In the genomic region with DNA sequence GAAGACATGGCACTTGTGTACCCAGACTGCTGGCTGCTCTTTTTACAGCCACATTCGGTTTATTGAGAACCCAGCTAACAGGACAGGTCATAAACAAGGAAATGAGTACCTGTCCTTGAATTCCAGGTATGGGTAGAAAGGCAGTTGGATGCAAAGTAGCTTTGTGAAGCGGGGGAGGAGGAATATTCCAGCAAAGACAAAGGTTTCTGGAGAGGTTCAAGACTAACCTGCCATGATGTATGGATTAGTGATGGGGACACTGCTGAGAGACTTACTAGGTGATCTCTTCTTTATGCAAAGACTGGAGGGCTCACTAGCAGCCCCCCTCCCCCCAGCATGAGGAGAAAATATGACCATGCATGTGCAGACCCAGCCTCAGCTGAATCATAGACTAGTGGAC, we compare ENCODE assay signal across 13 mouse cellular contexts. TPM values are rescaled to one million over a fixed set of nuclear protein-coding genes. Genes with fewer than 3 reads are reported as not detected.
DNase-seq lines count a peak whose midpoint lies in the region; ATAC-seq and TF ChIP-seq lines count a peak whose summit lies in the region.
"Had no signal": no experiment of that assay in that cellular context is flagged by ENCODE, and none has a peak within 500 bp of the region (broad histone marks: within the 10 kb centered on the region; RNA-seq: fewer than 3 reads in every experiment).

No protein-coding gene starts in this region.

- peak overlapping the region; percentile 93 for H3K27ac ChIP-seq in CH12.LX (ENCODE audit: insufficient read depth, low read depth)
- H3K27ac ChIP-seq in hindbrain, embryonic 15.5 days (replicated peaks) = peak overlapping the region; percentile 84
- H3K27ac ChIP-seq in midbrain, embryonic 13.5 days = peak overlapping the region; percentile 80

- H3K9ac ChIP-seq in CH12.LX (ENCODE audit: insufficient read depth, low read depth) = 0 out of 2 replicates have a peak overlapping the region, but pooled peaks have one; percentile 29
- peak overlapping the region; percentile 38; the same call in 1 of the 2 replicates for H3K9ac ChIP-seq in hindbrain, embryonic 15.5 days
- H3K9ac ChIP-seq in midbrain, embryonic 13.5 days (replicated peaks) = peak overlapping the region; percentile 55; the same call in 1 of the 2 replicates

- H3K4me2 ChIP-seq in CH12.LX (ENCODE audit: insufficient read depth, low read depth, poor library complexity, severe bottlenecking) = peak overlapping the region; percentile 40; the same call in 1 of the 2 replicates
- peak overlapping the region; percentile 58 for H3K4me2 ChIP-seq in hindbrain, embryonic 15.5 days
- peak overlapping the region; percentile 52; the same call in 1 of the 2 replicates for H3K4me2 ChIP-seq in midbrain, embryonic 13.5 days (replicated peaks)

- peaks cover 21 to 23% of the 10 kb centered on the region in 2 experiments for H3K36me3 ChIP-seq in CH12.LX (replicated peaks in 1 of 2; ENCODE audit: control insufficient read depth in 1 of 2, insufficient read depth in 1 of 2, low read length in 1 of 2)
- no peaks in the 10 kb centered on the region for H3K36me3 ChIP-seq in hindbrain, embryonic 15.5 days
- peaks cover 22% of the 10 kb centered on the region for H3K36me3 ChIP-seq in midbrain, embryonic 13.5 days

- peaks cover 3% of the 10 kb centered on the region for H3K9me3 ChIP-seq in CH12.LX (replicated peaks; ENCODE audit: low read length)
- H3K9me3 ChIP-seq in hindbrain, embryonic 15.5 days = no peaks in the 10 kb centered on the region
- no peaks in the 10 kb centered on the region for H3K9me3 ChIP-seq in midbrain, embryonic 13.5 days
- H3K9me3 ChIP-seq: intestine, embryonic 15.5 days had no signal

- no peak for ATAC-seq in hindbrain, embryonic 15.5 days (ENCODE audit: low FRiP score, low read depth)
- ATAC-seq in midbrain, embryonic 13.5 days = no peak
- no peak for ATAC-seq in activated CD4-positive, CD25-positive, alpha-beta regulatory T cell, adult 4 months

- H3K79me2 ChIP-seq in CH12.LX (replicated peaks; ENCODE audit: control insufficient read depth, extremely low read depth, insufficient read depth, poor library complexity, severe bottlenecking) = peaks cover 14% of the 10 kb centered on the region

- in situ Hi-C loops in CH12.LX (cut with MboI; ENCODE audit: low pct_ligation_motif_present, low pct_unique_long_range_greater_than_20kb, low sequenced_read_pairs) = loop anchor here (10.0 kb wide), 1 partner anchor 51 kb away; no protein-coding TSS in a partner anchor

- TF ChIP-seq CTCF in CH12.LX (conservative IDR thresholded peaks at IDR 0.05 in 1 of 2, IDR thresholded peaks at IDR 0.05 in 1 of 2; ENCODE audit: low read depth in 2 of 2, low read length in 2 of 2) = no peak

- dilution Hi-C loops in CH12.LX (cut with MboI; ENCODE audit: extremely low pct_ligation_motif_present, extremely low pct_unique_long_range_greater_than_20kb, low sequenced_read_pairs) = no loop called here

- H3K4me3 ChIP-seq in CH12.LX (replicated peaks in 1 of 3; ENCODE audit: low read depth in 2 of 3, low read length in 2 of 3, poor library complexity in 1 of 3) = peak overlapping the region in 1 of 3 experiments; percentile 40
- no peak overlapping the region for H3K4me3 ChIP-seq in hindbrain, embryonic 15.5 days
- no peak overlapping the region for H3K4me3 ChIP-seq in midbrain, embryonic 13.5 days (replicated peaks)

- WGBS in hindbrain, embryonic 15.5 days = 75% methylated on average over 2 of the region's 2 CpGs
- 90% methylated on average over 2 of the region's 2 CpGs for WGBS in midbrain, embryonic 13.5 days

- TF ChIP-seq RAD21 in CH12.LX (IDR thresholded peaks at IDR 0.05; ENCODE audit: low read depth, low read length) = no peak

- TF ChIP-seq EP300 in CH12.LX (IDR thresholded peaks at IDR 0.05; ENCODE audit: low read length) = no peak

- H3K4me1 ChIP-seq in CH12.LX (ENCODE audit: control insufficient read depth in 1 of 2, insufficient read depth in 2 of 2) = peaks cover 15 to 34% of the 10 kb centered on the region in 2 experiments
- peaks cover 39% of the 10 kb centered on the region for H3K4me1 ChIP-seq in hindbrain, embryonic 15.5 days (replicated peaks)
- peaks cover 37% of the 10 kb centered on the region for H3K4me1 ChIP-seq in midbrain, embryonic 13.5 days (replicated peaks)

- DNase-seq in heart, adult 11 months = peak; percentile 82
- DNase-seq in heart, adult 18-20 months = no peak
- DNase-seq in CH12.LX (ENCODE audit: extremely low read depth) = no peak
- no peak for DNase-seq in ovary, postnatal 14 days (ENCODE audit: low spot score)
- DNase-seq in retina, postnatal 1 day = no peak

- H3K27me3 ChIP-seq in CH12.LX (replicated peaks) = no peaks in the 10 kb centered on the region
- no peaks in the 10 kb centered on the region for H3K27me3 ChIP-seq in hindbrain, embryonic 15.5 days
- H3K27me3 ChIP-seq in midbrain, embryonic 13.5 days = no peaks in the 10 kb centered on the region
- H3K27me3 ChIP-seq: heart, embryonic 13.5 days; intestine, embryonic 15.5 days; megakaryocyte, embryonic 14.5 days had no signal

- TF ChIP-seq POLR2A in CH12.LX (IDR thresholded peaks at IDR 0.05; ENCODE audit: low read depth, low read length) = no peak

TF ChIP-seq in CH12.LX, 34 proteins besides CTCF, POLR2A, EP300 and RAD21:
- TF ChIP-seq CHD1 (IDR thresholded peaks at IDR 0.05; ENCODE audit: low read depth, low read length) (no peak), USF2 (conservative IDR thresholded peaks at IDR 0.05; ENCODE audit: low read depth, low read length) (no peak), SMC3 (IDR thresholded peaks at IDR 0.05; ENCODE audit: low read depth, low read length) (no peak), UBTF (IDR thresholded peaks at IDR 0.05; ENCODE audit: low read depth, low read length) (no peak), CHD2 (IDR thresholded peaks at IDR 0.05; ENCODE audit: low read length) (peak; percentile 32; the same call in 1 of the 2 replicates), JUND (conservative IDR thresholded peaks at IDR 0.05; ENCODE audit: low read depth, low read length) (no peak), JUN (IDR thresholded peaks at IDR 0.05; ENCODE audit: insufficient read depth, low read depth, low read length) (no peak)

RNA-seq across cellular contexts. Expression of gene Dcaf15, which starts 1.1 kb away (rescaled TPM):
- total RNA-seq in heart, adult 18-20 months (2021) = 1 to 10 TPM; 7.2 to 7.3 TPM
- total RNA-seq in CH12.LX (2012; rRNA removed) (44.3 and 47.9 TPM in 2 replicates), CH12.LX (2014; rRNA removed) (38.5 and 39.3 TPM in 2 replicates)
- polyA plus RNA-seq in CH12.LX (2012; ENCODE audit: insufficient read length, low read depth) = 48.3 and 50.7 TPM in 2 replicates
- polyA plus RNA-seq in hindbrain, embryonic 15.5 days (2015; fragmentation: Nextera tagmentation; extraction: Ambion mirVana) = 19.0 and 22.6 TPM in 2 replicates
- polyA plus RNA-seq in midbrain, embryonic 13.5 days (2015; fragmentation: Nextera tagmentation; extraction: Ambion mirVana) = 21.0 and 23.3 TPM in 2 replicates
- 10 to 100 TPM; 13.9 to 15.9 TPM for polyA plus RNA-seq in activated CD4-positive, CD25-positive, alpha-beta regulatory T cell, adult 4 months (2017; shearing (Covaris generic))

RNA-seq across cellular contexts. Expression of gene Podnl1, which starts 20.1 kb away (rescaled TPM):
- under 1 TPM in 1 of 2 experiments, not detected in 1; 0.10 TPM for total RNA-seq in heart, adult 18-20 months (2021)
- total RNA-seq in CH12.LX (2012; rRNA removed) (0.92 and 0.98 TPM in 2 replicates), CH12.LX (2014; rRNA removed) (1.8 and 2.0 TPM in 2 replicates)
- polyA plus RNA-seq in CH12.LX (2012; ENCODE audit: insufficient read length, low read depth) = 2.8 TPM in 2 replicates
- polyA plus RNA-seq in hindbrain, embryonic 15.5 days (2015; fragmentation: Nextera tagmentation; extraction: Ambion mirVana) = 0.35 and 0.44 TPM in 2 replicates
- polyA plus RNA-seq in midbrain, embryonic 13.5 days (2015; fragmentation: Nextera tagmentation; extraction: Ambion mirVana) = 0.44 and 0.57 TPM in 2 replicates
- polyA plus RNA-seq in activated CD4-positive, CD25-positive, alpha-beta regulatory T cell, adult 4 months (2017; shearing (Covaris generic)) = 1 to 10 TPM; 8.2 to 9.0 TPM
- total RNA-seq: layer of hippocampus, adult 18-20 months; liver, adult 2 months had no signal

RNA-seq across cellular contexts. Expression of gene Rfx1, which starts 39.0 kb away (rescaled TPM):
- total RNA-seq in heart, adult 18-20 months (2021) = 1 to 10 TPM; 8.3 to 9.1 TPM
- total RNA-seq in CH12.LX (2012; rRNA removed) (9.9 and 10.8 TPM in 2 replicates), CH12.LX (2014; rRNA removed) (3.2 and 3.5 TPM in 2 replicates)
- polyA plus RNA-seq in CH12.LX (2012; ENCODE audit: insufficient read length, low read depth) = 10.7 and 13.1 TPM in 2 replicates
- 9.4 and 11.2 TPM in 2 replicates for polyA plus RNA-seq in hindbrain, embryonic 15.5 days (2015; fragmentation: Nextera tagmentation; extraction: Ambion mirVana)
- 9.8 and 10.0 TPM in 2 replicates for polyA plus RNA-seq in midbrain, embryonic 13.5 days (2015; fragmentation: Nextera tagmentation; extraction: Ambion mirVana)
- polyA plus RNA-seq in activated CD4-positive, CD25-positive, alpha-beta regulatory T cell, adult 4 months (2017; shearing (Covaris generic)) = 10 to 100 TPM; 11.9 to 12.6 TPM

RNA-seq across cellular contexts. Expression of gene Gm10643, which starts 40.7 kb away (rescaled TPM):
- total RNA-seq in heart, adult 18-20 months (2021) = 1 to 10 TPM; 4.2 to 5.0 TPM
- total RNA-seq in CH12.LX (2012; rRNA removed) = 0.55 and 0.76 TPM in 2 replicates
- 0.39 and 0.42 TPM in 2 replicates for total RNA-seq in CH12.LX (2014; rRNA removed)
- 0.14 TPM in 1 of 2 replicates, not detected in the other for polyA plus RNA-seq in CH12.LX (2012; ENCODE audit: insufficient read length, low read depth)
- 0.92 and 1.4 TPM in 2 replicates for polyA plus RNA-seq in hindbrain, embryonic 15.5 days (2015; fragmentation: Nextera tagmentation; extraction: Ambion mirVana)
- polyA plus RNA-seq in midbrain, embryonic 13.5 days (2015; fragmentation: Nextera tagmentation; extraction: Ambion mirVana) = 1.8 and 2.1 TPM in 2 replicates
- polyA plus RNA-seq in activated CD4-positive, CD25-positive, alpha-beta regulatory T cell, adult 4 months (2017; shearing (Covaris generic)) = 1 to 10 TPM in 1 of 2 experiments, under 1 TPM in 1; 0.98 to 1.2 TPM
- polyA plus RNA-seq: liver, adult 2 months had no signal

RNA-seq across cellular contexts. Expression of gene Cc2d1a, which starts 42.1 kb away (rescaled TPM):
- 10 to 100 TPM; 10.9 to 13.0 TPM for total RNA-seq in heart, adult 18-20 months (2021)
- total RNA-seq in CH12.LX (2012; rRNA removed) (7.8 and 8.2 TPM in 2 replicates), CH12.LX (2014; rRNA removed) (2.5 and 2.8 TPM in 2 replicates)
- 10.5 and 11.4 TPM in 2 replicates for polyA plus RNA-seq in CH12.LX (2012; ENCODE audit: insufficient read length, low read depth)
- 41.5 and 47.1 TPM in 2 replicates for polyA plus RNA-seq in hindbrain, embryonic 15.5 days (2015; fragmentation: Nextera tagmentation; extraction: Ambion mirVana)
- 24.5 and 24.7 TPM in 2 replicates for polyA plus RNA-seq in midbrain, embryonic 13.5 days (2015; fragmentation: Nextera tagmentation; extraction: Ambion mirVana)
- 10 to 100 TPM; 14.9 to 16.0 TPM for polyA plus RNA-seq in activated CD4-positive, CD25-positive, alpha-beta regulatory T cell, adult 4 months (2017; shearing (Covaris generic))
